Mouse (Mus musculus): Measurements from ENCODE around the gene Setd3.
"Not testable (repeated sequence)": the region's sequence is repeated elsewhere in the genome, so short reads cannot be mapped to it uniquely, and the experiment has no call there.

The Setd3 gene

DNA sequence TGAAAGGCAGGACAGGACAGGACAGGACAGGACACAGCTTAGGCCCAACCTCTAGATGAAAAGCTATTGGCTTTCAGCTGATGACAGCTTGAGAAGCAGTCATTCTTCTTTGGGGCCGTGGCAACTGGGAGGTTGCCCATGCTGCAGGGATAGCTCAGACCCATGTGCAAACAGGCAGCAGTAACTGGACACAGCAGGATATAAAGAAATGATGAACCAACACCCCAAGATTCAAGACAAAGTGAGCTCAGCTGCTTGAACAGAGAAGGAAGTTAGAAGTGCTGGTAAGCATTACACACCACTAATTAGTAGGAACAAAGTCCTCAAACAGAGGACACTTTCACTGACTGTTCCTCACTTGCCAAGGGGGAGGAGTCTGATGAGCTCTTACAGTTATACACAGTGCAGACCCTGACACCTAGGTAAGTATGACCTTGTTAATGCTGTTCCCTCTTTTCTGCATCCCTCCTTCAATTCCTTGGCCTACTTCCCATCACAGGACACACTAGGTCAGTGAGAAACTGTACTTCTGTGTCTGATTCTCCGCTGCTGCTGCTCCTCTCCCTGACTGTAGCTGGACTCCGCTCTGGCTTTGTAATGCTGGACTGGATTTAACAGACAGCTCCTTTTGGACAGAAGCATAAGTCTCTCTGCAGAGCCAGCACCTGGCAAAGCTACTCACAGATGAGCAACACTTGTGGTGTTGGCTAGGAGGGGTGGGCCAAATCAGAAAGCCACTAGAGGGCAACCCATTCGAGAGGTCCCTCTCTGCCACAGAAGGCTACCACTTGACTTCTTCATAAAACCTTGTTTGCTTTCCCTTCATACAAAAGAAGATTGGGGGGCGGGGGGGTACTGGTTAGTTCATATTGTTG lies 35.3 kb downstream of the Setd3 start:
- no peak for DNase-seq (ENCODE audit: low read depth, low spot score)

- no peak for DNase-seq (ENCODE audit: low read depth, low spot score)
Observed at GRCm38 (mm10) chr12:108135610-108136208, 43.4 kb downstream of the Setd3 start.

DNA sequence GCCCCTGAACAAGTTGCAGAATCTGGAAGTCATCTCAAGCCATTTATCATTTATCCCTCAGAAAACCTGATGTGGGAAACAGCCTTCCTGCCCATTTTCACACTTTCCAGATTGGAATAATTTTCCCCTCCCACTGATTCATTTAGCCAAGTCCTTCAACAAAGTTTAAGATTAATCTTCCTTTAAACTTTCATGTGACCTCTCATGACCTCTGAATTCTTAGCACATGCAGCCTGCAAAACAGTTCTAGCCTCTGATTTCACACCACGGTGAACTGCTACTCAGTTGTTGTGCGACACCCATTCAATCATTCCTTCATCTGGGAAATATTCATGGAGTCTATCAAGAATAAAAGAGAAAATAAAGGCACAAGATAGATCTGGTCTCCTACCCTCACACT lies 45.9 kb downstream of the Setd3 start:
- DNase-seq (ENCODE audit: low read depth, low spot score): no peak

- no peak for DNase-seq (ENCODE audit: low read depth, low spot score)
Observed at GRCm38 (mm10) chr12:108132450-108133070, 46.6 kb downstream of the Setd3 start.

DNA sequence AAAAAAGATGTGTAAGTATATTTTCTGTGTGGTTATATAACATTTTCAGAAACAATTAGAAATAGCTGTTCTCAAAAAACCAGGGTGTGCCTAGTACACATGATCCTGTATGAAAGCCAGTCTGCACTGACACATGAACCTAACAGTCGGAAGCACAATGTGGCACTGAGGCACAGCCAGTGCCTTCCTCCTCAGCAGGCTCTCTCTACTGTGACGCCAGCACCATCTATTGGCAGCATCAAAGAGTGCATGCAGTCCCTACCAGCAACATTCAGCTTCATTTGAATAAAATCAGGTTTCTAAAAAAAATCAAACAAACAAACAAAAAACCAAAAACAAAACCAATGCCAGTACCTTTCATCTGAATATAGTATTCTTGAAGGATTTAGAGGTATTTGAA lies 57.8 kb downstream of the Setd3 start:
- DNase-seq (ENCODE audit: low read depth, low spot score): peak; percentile 78

DNA sequence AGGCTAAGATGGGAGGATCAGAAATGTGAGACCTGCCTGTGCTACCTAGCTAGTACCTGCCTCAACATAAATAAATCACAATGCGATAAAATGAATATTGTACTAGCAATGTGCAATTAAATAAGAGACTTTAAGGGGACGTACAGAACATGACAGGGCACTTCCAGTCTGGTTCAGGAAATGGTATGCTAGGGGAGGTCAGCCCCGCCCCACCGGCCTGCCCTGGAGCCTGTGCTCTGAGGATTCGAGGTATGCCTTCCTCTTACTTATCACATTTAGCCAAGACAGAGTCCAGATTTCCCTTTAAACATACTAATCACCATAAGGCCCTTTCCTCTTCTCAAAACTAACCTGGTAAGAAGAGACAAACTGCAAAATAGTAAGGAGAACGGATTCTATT lies 58.7 kb downstream of the Setd3 start:
- DNase-seq (ENCODE audit: low read depth, low spot score): peak; percentile 16

DNA sequence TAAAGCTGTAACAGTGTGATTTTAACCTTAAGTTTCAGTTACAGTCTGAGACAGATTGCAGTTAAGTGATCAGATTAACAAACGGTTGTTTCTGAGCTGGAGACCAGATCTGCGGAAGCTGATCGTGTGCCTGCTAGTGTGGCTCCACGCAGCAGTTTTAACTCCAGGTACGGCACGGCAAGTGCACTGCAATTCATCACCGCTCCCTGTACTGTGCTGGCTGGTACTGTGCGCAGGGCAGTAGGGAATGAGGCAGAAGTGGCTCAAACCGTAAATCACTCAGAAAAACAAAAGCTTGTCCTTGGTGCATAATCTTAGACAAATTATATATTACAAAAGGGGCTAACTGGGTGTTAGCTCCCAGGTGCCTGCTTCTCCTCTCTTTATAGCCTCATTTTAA lies 59.2 kb downstream of the Setd3 start:
- DNase-seq (ENCODE audit: low read depth, low spot score): no peak

- no peak for DNase-seq (ENCODE audit: low read depth, low spot score)
Observed at GRCm38 (mm10) chr12:108118902-108119531, 60.1 kb downstream of the Setd3 start.

DNA sequence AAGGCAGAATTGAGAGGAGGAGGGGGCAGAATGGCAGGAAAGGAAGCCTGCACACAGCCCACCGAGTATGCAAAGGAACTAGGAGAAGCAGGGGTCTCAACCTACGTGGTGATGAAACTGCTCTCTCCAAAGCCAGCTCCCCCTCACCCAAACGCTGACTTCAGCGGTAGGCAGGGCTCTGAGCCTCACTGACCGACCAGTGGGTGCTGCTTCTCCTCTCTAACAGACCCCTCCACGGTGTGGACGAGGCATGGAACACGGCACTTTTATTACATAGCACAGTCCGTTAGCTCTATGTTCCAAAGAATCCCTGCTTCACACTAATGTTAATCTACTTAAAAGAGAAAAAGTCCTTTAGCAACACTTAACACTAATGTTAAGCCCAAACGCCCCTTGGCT lies 60.6 kb downstream of the Setd3 start:
- no peak for DNase-seq (ENCODE audit: low read depth, low spot score)

GRCm38 (mm10) chr12:108111191-108111590 lies 67.9 kb downstream of the Setd3 start:
- no peak for DNase-seq (ENCODE audit: low read depth, low spot score)

DNA sequence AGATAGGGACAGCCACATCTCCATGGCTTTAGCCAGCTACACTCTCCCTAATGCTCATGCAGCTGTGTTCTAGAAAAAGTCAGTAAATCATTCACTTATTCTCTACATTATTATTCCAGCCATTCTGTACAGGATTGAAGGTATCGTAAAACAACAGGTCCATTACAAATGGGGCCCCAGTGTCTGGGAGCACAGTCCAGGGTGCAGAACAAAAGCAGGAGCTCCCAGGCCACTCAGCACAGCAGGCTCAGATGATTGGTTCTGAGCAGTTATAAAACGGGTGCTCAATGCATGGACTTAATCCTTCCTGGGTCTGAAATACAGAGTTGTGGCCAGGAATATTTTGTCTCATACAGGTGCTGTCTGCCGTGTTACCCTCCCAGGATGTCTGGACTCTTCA lies 68.4 kb downstream of the Setd3 start:
- DNase-seq (ENCODE audit: low read depth, low spot score): no peak

- no peak for DNase-seq (ENCODE audit: low read depth, low spot score)
Observed at GRCm38 (mm10) chr12:108109732-108110131, 69.4 kb downstream of the Setd3 start.

GRCm38 (mm10) chr12:108108591-108108990 lies 70.5 kb downstream of the Setd3 start:
- not testable (repeated sequence) for DNase-seq (ENCODE audit: low read depth, low spot score)

GRCm38 (mm10) chr12:108103292-108103691 lies 75.8 kb downstream of the Setd3 start:
- DNase-seq (ENCODE audit: low read depth, low spot score): no peak

- no peak for DNase-seq (ENCODE audit: low read depth, low spot score)
Observed at GRCm38 (mm10) chr12:108102119-108102518, 77.0 kb downstream of the Setd3 start.

- DNase-seq (ENCODE audit: low read depth, low spot score): no peak
Observed at GRCm38 (mm10) chr12:108100181-108100580, 78.9 kb downstream of the Setd3 start.

DNA sequence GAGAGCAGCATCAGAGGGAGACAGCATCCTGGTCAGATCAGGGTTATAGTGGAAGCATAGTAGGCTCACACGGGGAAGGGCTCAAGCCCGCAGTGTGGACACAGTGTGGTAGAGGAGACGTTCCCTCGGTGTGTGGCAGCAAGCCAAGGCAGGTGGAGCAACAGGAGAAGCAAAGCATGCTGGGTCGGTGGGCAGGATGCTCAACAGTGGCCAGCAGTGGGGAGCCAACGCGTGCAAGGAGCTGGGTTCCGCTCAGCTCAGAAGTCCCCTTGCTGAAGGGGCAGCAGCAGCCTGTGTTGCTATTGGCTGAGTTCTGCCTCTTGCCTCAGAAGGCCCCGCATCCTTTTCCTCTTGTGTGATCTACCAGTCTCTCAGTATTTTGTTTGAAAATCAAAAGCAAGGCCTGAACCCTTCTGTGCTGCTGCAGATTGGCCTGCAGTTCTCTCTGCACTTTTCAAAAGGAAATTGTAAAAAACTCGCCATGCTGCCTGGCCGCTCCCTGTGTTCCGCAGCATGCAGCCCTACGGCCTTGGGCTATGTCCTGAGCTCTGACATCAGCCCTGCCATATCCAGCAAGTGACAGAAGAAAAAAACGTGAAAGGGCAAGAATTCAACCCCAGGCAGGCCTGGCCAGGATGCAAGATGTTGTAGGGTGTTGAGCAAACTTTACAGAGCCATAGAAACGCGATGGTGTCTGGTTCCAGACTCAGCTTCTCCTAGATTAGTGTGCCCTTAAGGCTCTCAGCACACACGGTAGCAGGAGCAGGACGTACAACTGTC lies 80.7 kb downstream of the Setd3 start:
- no peak for DNase-seq (ENCODE audit: low read depth, low spot score)

DNA sequence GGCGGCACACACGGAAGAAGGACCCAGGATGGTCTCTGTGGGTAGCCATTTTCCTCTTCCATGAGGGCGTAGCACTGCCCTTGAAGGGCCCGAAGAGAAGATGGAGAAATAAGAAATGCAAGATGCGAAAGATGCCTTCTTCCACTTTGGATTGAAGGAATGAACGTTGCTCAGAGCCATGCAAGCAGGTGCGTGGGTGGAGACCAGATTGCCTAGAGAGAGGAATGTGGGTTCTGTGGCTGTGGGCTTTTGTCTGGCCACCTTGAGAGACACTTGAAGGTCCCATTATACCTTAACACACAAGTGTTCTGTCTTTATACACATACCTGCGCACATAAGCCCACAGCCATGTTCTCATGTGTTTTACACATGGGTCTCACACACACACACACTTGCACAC lies 81.5 kb downstream of the Setd3 start:
- DNase-seq (ENCODE audit: low read depth, low spot score): no peak

- DNase-seq (ENCODE audit: low read depth, low spot score): peak; percentile 23
Observed at GRCm38 (mm10) chr12:108088253-108088652, 90.9 kb downstream of the Setd3 start.

GRCm38 (mm10) chr12:108087489-108087888 lies 91.6 kb downstream of the Setd3 start:
- DNase-seq (ENCODE audit: low read depth, low spot score): no peak

GRCm38 (mm10) chr12:108078122-108078752 lies 100.9 kb downstream of the Setd3 start:
- DNase-seq (ENCODE audit: low read depth, low spot score): no peak
